Mouse (Mus musculus) frontal cortex, postnatal 36 days (tissue): Measurements from ENCODE around the gene Ly6g6e.

Experiments
- DNase-seq, 2 experiments: peaks; one replicate each; pipeline ENCODE4 v3.0.0; 2022; ENCODE audit warnings: low spot score in 2 of 2

Ly6g6e gene

GRCm38 (mm10) chr17:35049561-35050016, 27.1 kb upstream of the Ly6g6e start, which contains the start of gene Clic1:
Clic1 (plus strand) TSS chr17:35049966.
- DNase-seq, result no peak

- peak in 1 of 2 experiments; percentile 17 for DNase-seq
Measured at GRCm38 (mm10) chr17:35050126-35050750, 26.5 kb upstream of the Ly6g6e start.

GRCm38 (mm10) chr17:35051156-35052086, 25.3 kb upstream of the Ly6g6e start:
- DNase-seq, result no peak

DNA sequence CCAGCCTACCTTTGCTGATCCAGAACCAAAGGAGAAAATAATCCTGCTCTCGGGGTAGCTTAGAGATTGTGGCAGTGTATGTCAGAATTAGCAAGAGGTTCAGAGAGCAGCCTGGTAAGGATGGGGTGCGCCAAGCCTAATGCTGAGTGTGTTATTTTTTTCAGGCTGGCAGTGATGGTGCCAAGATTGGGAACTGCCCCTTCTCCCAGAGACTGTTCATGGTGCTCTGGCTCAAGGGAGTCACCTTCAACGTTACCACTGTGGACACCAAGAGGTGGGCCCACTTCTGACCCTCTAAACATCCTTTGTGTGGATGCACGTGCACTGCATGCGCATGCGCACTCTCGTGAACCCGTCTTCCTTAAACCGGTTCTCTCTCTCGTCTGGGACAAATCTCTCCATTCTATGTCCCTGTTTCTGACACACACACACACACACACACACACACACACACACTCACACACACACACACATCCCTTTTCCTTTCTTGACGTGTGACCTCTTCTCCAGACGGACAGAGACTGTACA, 24.4 kb upstream of the Ly6g6e start:
- no peak for DNase-seq

DNA sequence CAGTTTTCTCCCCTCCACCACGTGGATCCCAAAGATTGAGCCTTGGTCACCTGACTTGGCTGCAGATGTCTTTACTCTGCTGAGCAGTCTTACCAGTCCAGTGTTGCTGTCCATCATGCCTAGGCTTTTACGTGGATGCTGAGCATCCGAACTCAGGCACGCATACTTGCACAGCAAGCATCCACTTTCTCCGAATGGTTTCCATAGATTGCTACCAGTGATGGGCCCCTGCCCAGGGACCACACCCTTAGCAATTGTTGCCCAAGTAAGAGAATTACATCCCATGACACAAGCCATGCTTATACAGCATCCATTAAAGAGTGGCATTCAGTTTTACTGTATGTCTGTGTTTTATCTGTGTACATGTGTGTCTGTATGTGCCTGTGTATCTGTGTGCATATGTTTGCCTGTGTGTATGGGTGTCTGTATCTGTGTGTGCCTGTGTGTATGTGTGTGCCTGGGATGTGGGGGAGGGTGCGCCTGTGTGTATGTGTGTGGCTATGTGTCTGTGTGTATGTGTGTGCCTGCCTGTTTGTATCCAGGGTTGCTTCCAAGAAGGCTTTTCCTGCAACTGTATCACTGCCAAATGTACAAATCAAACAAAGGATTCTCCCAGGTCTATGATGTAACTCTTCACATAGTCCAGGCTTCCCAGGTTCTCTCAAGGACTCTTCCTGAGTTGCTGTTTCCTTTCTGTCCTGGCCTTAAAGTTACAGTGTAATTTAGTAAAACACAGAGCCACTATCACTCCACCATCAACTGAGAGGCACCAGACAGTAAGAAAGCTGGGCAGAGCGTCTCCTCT, 20.8 kb upstream of the Ly6g6e start:
- DNase-seq, result no peak

DNA sequence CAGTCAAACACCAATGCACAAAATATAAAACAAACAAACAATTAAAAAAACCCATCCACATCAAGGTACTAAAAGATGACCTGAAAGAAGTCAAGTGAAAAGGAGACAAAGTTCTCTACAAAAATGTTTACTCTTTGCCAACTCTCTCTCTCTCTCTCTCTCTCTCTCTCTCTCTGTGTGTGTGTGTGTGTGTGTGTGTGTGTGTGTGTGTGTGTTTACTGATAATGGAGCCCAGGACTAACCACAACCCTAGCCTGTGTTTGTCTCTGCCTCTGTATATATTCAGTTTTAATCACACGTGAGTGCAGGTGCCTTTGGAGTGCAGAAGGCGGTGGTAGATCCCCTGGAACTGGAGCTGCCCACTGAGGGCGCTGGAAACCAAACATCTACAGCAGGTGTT, 19.6 kb upstream of the Ly6g6e start:
- DNase-seq, result no peak

DNA sequence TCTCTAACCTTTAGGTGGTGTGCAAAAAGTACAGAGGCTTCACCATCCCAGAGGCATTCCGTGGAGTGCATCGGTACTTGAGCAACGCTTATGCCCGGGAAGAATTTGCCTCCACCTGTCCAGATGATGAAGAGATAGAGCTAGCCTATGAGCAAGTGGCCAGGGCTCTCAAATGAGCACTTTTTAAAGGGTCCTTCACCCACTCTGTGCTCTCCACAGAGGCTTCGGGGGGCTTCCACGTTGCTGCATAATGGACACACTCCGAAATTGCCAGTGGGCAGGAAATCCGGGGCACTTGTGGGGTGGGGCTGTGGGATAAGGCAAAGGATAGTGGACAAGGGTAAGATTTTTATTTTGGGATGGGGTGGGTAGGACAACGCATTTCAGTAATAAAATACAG, 18.4 kb upstream of the Ly6g6e start:
- no peak for DNase-seq

- peak; percentile 67 to 69 for DNase-seq
Measured at GRCm38 (mm10) chr17:35058911-35059892, 17.5 kb upstream of the Ly6g6e start, which contains the start of gene Ddah2. Ddah2 (plus strand) TSS chr17:35059035.

DNA sequence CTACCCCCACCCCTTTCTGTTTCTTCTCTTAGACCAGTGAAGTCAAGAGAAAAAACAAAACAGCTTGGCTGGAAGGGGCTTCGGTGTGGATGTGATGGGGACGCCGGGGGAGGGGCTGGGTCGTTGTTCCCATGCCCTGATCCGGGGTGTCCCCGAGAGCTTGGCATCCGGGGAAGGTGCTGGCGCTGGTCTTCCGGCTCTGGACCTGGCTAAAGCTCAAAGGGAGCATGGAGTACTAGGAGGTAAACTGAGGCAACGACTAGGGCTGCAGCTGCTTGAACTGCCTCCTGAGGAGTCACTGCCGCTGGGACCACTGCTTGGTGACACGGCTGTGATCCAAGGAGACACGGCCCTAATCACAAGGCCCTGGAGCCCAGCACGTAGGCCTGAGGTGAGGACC, 16.6 kb upstream of the Ly6g6e start:
- no peak for DNase-seq

DNA sequence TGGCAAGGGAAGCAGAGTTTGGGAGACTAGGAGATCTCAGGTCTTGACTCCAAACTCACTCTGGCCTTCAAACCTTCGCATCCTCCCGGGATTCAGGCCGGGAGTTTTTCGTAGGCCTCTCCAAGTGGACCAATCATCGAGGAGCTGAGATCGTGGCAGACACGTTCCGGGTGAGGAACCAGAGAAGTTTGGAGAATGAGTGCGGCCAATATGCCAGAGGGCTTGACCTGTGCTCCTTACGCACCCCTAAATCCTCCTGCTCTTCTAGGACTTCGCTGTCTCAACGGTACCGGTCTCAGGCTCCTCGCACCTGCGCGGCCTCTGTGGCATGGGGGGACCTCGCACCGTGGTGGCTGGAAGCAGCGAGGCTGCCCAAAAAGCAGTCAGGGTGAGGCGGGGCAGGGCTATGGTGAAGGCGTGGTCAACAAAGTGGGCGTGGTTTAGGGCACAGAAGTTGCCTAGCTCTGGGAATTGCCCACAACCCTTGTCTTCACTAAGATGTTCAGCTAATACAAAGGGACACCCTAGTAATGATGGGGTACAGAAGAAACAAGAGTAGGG, 15.9 kb upstream of the Ly6g6e start:
- DNase-seq, result no peak

- no peak for DNase-seq
Measured at GRCm38 (mm10) chr17:35061299-35061698, 15.4 kb upstream of the Ly6g6e start.

DNA sequence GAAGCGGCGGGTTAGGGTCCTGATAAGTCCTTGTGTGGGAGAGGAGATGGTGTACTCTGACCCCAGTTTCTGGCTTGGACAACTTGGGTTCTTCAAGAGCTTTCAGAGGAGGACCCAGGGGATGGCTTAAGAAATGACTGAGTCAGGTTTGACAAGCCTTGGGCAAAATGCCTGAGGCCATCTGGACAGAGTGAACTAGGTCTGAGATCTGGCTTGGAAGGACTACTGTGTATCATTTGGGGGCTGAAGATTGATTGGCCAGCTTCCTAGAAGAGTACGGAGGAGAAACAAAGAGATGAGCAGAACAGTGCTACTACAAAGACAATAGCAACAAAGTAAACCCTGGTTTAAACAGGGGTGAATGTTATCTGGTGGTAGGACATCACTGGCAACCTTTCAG, 13.2 kb upstream of the Ly6g6e start:
- DNase-seq, result no peak

- DNase-seq, result no peak
Measured at GRCm38 (mm10) chr17:35064378-35064877, 12.3 kb upstream of the Ly6g6e start.

GRCm38 (mm10) chr17:35064951-35065947, 11.5 kb upstream of the Ly6g6e start, which contains the start of gene Ly6g6c:
Ly6g6c (plus strand) TSS chr17:35065388.
- no peak for DNase-seq

DNA sequence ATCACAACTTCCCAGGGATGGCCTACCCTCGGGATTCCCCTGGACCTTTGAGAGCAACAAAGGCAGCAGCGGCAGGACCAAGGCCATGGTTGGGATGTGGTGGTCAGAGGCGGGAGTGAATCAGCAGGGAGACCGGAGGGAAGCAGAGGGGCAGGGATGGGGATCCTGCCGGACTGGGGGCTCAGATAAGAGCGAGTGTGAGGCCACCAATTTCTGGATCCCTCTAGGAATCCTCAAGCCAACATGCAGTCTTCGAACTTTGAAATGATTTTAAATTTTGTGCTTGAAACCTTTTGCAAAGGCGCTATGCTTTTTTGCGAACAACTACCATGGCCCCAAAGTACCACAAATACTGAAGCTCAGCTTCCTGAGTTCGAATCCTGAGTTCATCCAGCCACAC, 10.6 kb upstream of the Ly6g6e start, which contains the start of gene Mpig6b:
Mpig6b (minus strand) TSS at position 101 of the 400 bp plus-strand sequence.
- no peak for DNase-seq

DNA sequence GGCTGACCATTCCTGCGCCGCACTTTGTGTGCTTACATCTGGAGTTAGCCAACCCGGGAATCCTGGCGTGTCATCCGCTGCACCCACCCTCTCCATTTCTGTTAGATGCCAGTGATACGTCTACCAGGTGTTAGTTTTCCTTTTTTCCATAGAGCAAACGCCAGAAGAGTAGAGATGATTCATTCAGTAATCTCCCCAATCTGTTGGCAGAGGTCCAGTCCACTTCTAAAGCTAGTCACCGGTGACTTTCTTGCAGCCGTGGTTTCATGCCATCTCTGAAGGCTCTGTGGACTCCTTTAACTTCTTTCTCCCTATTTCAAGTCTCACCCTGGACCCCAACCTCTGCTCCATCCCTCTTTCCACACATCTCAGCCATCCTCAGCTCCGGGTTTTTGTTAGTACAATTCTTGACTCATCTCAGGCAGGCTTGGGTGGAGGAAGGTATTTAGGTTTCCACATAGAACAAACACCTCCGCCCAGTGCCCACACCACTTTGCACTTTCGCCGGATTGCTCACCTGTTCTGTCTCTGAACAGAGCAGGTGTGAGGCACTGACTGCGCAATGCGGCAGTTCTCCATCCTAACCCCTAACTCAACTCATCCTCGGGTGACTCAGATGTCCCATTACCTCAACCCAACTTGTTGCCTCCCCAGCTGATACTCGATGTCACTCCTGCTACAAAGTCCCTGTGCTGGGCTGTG, 8.3 kb upstream of the Ly6g6e start:
- DNase-seq, result no peak

GRCm38 (mm10) chr17:35070556-35071229, 6.0 kb upstream of the Ly6g6e start:
- no peak for DNase-seq
